Mouse (Mus musculus) retina, embryonic 14.5 days (tissue): ENCODE measurements around the gene Evpl.

Source experiments
- DNase-seq: peaks from one replicate; pipeline ENCODE4 v3.0.0-alpha.2; 2015; ENCODE audit warnings: low spot score

The Evpl gene

DNA sequence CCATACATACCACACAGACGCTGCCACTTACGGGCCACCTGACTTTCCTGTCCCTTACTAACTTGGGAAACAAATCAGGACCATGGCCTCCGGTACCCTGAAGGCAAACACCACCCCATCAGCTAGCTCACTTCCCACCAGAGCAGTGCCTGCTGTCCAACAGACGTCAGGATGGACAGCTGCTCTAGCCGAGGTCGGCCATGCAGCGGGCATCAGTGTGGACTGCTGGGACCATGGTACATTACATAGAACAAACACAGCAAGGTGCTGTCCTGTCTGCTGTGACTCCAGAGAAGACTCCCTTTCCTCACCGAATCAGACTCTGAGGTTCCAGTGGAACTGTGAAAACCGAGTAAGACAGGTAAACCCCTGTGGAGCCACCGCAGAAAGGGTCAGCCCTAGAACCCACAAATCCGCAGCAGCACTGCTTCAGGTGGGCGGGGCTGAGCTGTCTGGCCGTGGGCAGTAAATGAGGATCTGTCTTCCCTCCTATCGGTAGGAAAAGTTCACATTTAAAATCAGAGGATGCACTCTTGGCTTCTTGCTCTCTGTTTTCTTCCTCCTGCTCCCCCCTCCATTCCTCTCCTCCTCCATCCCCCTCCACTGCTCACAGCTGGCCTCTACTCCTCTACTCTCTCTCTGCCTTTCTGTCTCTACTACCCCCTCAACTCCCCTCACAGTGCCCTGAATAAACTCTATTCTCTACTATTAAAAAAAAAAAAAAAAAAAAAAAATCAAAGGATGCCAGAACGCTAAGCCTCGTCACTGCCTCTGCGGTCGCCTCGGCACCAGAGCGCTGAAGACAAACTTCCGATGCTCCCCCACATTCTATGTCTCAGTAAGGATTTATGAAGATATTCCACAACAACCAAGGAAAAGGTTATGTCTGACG lies 17.5 kb upstream of the Evpl start:
- DNase-seq: no peak

DNA sequence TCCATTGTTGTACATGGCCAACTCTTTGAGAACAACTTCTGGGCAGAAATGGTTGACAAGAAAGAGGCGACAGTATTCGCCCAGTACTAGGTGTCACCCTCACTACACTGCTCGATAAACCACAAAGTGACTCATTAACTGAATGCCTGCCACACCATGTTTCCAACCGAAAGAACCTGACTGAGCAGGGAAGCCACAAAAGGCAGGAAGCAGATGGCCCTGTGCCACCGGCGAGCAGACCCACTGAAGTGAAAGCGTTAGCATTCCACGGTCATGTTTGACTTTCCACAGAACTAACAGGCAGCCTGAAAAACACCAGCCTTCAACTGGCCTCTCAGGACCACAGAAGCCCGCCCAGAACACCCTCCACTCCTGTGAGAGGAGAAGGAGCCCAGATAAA lies 16.8 kb upstream of the Evpl start:
- DNase-seq: no peak

DNA sequence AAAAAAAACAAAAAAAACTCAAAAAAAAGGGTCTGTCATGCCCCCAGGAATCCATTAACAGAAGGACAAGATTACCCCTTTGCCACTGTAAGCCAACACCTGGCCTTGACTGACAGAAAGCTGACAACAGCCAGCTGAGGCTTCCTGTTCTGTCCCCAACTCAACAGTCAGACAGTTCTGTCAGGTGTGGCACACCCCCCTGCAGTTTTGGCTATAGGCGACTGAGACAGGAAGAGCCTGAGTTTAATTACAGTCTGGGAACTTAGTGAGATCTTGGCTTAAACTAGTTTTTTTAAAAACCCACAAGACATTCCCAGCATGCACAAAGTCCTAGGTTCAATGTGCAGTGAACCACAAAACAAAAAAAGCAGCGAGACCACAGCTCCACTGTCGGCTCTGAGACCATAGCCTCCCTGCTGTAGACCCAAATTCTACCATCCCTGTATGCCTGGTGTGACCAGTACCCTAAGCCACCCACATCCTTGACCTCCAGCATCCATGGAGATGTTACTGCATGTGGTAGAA lies 15.3 kb upstream of the Evpl start:
- no peak for DNase-seq

DNA sequence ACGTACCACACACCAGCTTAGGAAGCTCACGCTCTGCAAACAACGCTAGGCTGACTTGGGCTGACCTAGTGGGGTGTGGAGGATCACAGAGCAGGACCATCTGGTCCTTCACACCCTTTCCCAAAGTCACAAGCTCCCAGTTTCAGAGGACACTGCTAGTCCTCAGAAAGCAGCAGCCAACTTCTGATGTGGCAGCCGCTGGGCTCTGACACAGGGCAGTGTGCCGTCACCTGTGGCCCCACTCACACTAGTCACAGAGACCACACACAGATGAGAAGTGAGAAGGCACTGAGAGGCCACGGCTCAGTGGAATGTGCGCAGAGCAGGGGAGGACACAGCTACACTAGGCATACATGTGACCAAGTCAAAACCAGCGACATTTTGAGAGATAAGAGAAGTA lies 13.0 kb upstream of the Evpl start:
- DNase-seq: peak; percentile 16

DNA sequence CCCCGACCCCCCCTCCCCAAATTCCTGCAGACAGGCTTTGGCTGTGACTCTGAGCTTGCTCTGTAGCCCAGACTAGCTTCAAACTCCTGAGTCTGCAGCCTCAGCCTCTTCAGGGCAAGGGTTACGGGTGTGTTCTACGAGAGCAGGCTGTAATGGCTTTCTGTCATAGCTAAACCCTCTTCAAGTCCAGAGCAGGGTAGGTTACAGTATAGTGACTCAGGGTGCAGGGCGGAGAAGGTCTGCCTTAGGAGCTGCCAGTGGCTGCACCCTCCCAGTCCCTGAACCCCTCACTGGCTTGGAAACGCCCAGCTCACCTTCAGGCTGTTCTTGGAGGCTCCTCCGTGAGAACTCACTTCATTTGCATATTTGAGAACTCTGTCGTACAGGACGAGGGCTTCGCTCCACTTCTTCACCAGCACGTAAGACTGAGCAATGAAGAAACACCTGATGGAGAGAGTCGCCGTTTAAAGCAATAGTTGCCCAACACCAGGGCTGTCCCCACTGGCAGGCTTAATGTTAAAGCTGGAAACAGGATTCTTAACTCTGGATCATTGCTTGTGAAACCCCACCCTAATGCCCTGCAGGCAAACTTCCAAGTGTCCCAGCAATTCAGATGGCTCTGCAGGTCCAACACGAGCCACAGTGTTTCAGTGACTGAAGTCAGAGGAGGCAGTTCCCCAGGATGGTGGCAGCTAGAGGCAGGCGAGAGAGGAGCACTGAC lies 9.8 kb upstream of the Evpl start:
- no peak for DNase-seq

DNA sequence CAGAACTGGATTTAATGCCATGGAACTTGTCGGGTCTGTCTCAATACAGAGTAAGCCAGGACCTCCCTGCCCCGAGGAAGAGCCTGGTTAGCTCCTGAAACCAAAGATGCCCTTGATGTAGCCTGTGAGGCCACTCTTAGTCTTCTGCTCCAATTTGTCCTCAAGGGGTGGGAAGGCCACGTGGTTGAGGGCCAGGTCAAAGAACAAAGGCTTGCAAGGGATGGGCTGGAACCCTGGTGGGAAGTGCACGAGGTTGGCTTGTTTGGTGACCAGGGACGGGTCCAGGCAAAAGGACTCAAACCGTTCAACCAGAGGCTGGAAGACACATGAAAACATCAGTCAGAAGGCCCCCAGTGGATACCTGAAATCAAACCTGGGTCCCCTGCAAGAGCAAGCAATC lies 7.7 kb upstream of the Evpl start:
- no peak for DNase-seq

DNA sequence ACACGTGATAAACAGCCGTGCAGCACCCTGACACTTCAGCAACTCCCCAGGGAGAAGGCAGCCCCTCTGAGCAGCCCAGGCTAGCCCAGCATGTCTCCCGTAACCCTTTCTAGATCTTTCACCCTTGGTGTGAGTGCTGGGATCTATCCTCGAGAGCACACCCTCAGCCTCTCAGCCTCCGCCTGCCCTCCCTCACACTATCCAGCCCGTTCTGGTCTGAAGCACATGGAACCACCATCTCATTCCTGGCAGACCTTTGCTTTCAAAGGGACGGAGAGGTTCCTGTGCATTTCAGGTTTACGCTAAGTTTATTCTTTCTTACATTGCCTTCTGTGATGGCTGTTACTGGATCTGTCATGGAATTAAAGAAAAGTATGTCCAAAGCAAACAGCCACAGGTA lies 6.7 kb upstream of the Evpl start:
- no peak for DNase-seq

DNA sequence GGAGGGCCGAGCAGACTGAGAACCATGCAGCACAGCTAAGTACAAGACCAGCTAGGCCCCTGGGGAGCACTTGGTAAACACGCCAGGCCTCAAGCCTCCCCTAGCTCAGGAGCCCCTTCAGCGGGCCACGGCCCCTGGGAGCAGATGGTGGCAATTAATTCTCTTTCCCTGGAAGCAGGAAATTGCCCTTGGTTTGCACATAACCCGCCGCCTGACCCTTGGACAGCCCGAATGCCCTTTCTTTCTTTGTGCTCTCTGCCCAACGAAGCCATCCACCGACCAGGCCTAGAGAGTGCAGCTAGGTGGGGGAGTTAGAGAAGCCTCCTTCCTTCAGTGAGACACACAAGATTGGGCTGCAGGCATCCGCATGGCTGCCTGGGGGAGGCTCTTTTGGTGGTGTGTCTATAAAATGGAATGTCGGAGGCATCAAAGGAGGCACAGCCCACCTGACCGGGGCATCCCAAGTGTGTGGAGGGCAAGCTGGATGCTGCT lies 3.9 kb upstream of the Evpl start:
- peak; percentile 59 for DNase-seq

DNA sequence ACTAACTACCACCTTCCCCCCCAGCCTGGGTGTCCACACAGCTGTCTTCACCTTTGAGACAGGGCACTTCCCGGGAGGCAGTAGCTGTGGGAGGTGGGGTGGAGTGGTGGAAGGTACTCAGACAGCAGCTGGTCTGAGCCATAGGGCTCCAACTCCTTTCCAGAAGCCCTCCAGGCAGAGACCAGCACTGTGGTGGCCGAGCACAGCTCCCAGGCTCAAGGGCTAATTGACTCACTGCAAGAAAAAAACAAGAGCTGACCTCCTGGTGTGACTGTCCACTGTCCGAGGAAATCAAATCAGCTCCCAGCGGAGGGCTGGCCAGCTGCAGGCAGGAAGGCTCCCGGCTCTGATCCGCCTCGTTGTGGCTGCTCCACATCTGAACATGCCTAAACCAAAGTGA lies 1.9 kb upstream of the Evpl start:
- DNase-seq: peak; percentile 72

DNA sequence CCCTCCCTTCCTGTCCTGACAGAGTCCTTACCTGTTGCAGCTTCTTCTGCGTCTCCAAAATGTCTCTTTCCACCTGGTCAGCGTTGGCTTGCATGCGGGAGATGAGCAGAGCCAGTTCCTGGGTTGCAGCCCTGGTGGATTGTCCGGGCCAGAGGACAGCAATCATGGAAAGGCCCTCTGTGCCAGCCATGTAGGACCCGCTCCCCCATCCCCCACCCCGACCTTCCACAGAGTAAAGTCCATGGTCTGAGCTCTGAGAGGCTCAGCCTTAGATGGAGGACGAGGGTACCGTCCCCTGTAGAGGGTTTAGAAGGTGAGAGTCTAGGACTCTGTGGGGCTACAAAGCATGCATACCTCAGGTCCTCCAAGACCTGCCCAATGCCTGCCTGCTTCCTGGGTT lies 3.0 kb downstream of the Evpl start:
- no peak for DNase-seq

DNA sequence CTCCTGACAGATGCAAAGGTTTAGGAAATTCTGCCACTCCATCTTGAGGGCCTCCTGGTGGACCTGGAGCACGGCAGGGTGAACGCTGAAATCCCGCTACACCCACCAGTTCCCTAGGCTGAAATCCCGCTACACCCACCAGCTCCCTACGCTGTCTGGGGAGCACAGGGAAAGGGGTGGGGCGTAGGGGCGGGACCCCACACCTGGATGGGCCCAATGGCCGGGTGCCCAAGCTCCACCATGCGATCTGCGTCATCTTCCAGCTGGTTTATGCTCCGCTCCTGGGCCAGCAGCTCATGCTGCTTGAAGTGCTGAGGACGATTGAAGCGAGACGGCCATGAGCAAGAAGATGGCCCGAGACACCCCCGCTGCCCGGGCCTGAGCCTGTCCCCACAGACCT lies 5.5 kb downstream of the Evpl start:
- no peak for DNase-seq

DNA sequence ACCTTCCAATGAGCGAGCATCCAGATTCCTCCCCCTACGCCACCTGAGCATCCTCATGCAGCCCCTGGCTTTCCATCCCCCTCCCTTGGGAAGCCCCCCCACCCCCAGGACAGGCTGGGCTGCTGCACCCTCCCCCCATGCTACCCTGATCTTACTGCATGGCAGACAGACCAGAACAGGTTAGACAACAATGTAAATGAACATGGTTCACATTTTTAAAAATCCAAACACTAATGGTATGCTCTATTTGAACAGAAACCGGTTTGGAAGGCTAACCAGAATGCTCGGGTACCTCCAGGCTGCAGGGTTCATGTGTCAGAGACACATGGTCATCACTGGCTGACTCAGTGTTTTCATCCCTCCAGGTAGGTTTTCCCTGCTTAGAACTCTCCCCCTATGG lies 9.2 kb downstream of the Evpl start:
- no peak for DNase-seq

DNA sequence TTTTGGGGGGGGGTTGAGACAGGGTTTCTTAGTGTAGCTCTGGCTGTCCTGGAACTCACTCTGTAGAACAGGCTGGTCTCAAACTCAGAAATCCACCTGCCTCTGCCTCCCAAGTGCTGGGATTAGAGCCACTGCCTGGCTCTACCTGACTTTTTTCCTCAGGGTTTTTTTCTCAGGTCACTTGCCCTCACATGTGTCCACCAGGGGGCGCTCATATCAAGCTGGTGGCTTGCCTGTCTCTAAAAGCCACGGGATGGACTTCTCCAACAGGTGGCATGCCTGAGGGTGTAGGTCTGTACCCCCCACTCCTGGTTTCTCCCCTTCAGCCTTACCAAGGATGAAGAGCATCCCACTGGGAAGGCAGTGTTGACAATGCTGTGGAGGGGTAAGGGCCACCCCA lies 11.5 kb downstream of the Evpl start:
- peak; percentile 92 for DNase-seq

DNA sequence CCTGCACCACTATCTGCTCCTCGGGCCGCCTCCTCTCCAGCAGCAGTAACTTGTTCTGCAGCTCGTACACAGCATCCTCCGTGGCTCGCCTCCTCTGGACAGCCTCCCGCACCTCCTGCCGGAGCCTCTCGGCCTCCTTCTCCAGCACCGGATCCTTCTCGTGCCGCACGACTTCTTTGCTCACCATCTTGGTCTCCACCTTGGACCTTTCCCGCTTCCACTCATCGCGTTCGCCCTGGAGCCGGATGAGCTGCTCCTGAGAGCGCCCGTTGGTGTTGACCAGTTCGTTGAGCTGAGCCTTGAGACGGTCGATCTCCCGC lies 15.2 kb downstream of the Evpl start:
- DNase-seq: no peak

DNA sequence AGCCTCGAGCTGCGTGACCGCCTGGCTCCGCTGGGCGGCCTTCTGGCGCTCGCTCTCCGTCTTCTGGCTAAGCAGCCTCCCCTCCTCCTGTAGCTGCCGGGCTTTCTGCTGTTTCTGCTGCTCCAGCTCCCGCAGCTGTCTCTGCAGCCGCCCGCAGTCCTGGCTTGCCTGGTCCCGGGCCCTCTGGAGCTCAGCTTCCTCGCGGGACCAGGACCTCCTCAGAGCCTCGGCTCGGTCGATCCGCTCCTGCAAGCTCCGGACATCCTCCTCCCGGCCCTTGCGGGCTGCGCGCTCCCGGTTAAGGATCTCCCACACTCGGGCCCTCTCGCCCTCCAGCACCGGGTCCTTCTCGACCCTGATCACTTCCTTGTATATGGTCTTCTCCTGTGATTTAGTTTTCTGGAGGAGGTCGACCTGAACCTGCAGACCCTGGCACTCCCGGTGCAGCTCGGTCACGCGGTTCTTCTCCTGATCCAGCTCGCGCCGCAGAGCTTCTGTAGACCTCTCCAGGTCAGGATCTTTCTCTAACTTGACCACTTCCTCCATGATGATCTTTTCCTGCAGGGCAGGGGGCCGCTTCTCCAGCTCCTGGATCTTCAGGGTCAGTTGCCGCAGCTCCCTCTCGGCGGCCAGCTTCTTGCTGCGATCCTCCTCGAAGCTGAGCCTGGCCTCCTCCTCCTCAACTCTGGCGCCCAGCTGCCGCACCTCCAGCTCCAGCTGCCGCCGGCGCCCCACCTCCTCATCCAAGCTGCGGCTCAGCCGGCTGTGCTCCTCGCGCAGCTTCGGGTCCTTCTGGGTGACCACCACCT lies 15.7 kb downstream of the Evpl start:
- peak; percentile 47 for DNase-seq

DNA sequence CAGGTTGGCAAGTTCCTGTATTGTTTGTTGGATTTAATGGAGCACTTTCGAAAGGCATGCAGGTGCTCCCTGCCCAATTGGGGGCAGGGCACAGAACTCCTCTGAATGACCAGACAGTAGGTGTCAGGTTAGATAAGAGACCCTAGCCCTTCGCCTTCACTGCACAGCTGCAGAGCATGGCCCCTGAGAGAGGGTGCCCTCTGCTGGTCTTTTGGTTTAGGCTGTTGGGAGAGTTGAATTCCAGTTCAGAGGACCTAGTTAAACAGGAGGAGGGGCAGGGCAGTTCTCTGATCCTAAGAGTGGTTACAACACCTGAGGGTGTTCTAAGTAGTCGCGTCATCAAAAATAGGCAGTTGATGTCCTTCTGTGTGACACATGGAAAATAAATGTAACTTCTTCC lies 18.0 kb downstream of the Evpl start:
- DNase-seq: peak; percentile 87

DNA sequence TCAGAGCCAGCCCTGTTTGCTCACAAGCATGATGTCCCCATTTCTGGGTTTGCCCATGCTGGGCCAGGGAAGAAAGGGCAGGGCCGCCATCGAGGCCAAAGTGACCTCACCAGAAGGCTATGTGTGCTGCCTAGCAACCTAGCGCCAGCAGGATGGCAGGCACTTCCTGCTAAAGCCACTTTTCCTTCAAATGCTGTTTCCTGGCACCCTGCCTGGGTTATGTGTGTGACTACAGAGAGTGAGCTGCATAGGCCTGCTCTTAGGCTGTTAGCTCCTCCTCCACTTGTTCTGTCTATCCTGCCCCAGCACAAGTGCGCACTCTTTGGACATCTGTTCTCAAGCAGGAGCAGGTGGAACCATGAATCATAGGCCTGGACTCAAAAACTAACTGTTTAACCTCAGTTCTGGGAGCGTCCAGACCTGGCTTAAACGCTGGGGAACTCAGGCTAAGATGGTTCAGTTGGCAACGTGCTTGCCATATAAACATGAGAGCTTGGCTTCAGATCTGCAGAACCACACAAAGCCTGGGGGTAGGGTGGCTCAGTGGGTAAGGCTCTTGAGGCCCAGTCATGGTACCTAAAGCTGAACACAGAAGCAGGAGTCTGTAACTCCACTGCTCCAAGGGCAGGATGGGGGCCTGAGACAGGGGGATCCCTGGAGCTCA lies 19.0 kb downstream of the Evpl start:
- DNase-seq: peak; percentile 32

DNA sequence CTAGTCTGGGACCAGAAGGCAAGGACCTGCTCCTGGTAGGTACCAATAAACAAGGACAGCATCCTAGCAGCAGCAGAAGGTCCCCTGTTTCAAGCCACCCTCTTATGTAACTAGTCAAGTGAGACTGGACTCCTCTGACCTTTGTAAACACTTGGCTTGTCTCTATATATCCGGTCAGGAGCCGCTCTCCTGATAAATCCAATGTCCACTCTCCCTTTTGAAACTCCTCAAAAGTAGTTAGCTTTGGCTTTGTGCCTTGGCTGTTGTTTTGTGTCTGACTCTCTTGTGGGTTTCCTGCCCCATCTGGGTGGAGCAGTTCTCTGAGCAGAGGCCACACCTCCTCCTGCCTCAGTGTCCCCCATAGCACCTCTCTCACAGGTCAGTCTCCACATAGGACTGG lies 19.6 kb downstream of the Evpl start:
- DNase-seq: no peak

DNA sequence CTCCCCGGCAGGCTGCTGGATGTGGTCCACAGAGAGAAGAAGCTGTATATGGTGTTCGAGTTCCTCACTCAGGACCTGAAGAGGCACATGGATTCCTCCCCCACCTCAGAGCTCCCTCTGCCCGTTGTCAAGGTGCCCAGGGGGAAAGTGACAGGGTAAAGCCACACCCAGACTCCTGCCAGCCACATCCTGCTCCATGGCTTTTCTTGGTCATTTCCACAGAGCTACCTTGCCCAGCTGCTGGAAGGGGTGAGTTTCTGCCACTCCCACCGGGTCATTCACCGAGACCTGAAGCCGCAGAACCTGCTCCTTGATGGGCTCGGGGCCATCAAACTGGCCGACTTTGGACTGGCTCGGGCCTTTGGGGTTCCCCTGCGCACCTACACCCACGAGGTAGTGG lies 21.3 kb downstream of the Evpl start:
- no peak for DNase-seq

DNA sequence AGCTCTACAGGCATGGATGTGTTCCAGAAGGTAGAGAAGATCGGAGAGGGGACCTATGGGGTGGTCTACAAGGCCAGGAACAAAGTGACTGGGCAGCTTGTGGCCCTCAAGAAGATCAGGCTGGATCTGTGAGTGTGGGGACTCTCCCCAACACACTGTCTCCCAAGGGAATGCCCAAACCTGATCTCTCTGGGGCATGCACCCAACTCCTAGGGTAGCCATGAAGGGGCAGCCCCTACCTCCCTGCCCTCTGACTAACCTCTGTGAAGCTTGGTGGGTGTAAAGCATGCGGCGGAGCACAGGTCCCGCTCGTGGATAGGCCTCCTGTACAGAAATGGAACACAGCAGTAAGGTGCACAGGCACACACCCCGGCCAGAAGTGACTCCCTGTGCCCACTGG lies 21.9 kb downstream of the Evpl start:
- no peak for DNase-seq

DNA sequence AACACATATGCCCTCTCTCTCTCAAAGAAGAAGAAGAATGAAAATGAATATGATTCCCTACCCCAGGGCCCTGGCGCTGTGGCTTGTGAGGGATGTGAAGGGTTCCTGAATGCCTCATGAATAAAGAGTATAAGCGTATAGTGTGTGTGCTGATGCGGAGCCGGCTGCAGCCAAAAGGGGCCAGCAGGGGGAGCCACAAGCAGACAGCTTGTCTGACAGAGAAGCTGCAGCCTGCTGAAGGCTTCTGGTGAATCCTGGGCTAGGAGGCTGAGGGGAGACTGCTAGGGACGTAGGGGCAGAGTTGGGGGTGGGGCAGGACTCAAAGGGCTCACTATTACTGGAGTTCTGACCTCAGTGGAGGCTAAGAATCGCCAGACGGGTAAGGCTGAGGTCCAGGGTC lies 22.7 kb downstream of the Evpl start:
- DNase-seq: peak; percentile 34
